Mouse (Mus musculus): ENCODE results near the gene Aldh16a1. TPM values are rescaled to one million over a fixed set of nuclear protein-coding genes. Genes with fewer than 3 reads are reported as not detected.

Aldh16a1 gene
- total and polyA plus RNA-seq, 3 experiments: 26.9 to 49.8 (median 45.1) TPM

- Histone ChIP-seq H3K4me1 (ENCODE audit: control insufficient read depth in 1 of 2, insufficient read depth in 2 of 2) (no peaks in the 10 kb centered on the region; a peak in 1 of 4 replicates), H3K79me2 (replicated peaks; ENCODE audit: control insufficient read depth, extremely low read depth, insufficient read depth, poor library complexity, severe bottlenecking) (no peaks in the 10 kb centered on the region), H3K4me3 (replicated peaks in 1 of 3; ENCODE audit: low read depth in 2 of 3, low read length in 2 of 3, poor library complexity in 1 of 3) (no peak overlapping the region), H3K27me3 (replicated peaks) (no peaks in the 10 kb centered on the region), H3K9me3 (replicated peaks; ENCODE audit: low read length) (no peaks in the 10 kb centered on the region), H3K4me2 (ENCODE audit: insufficient read depth, low read depth, poor library complexity, severe bottlenecking) (no peak overlapping the region), H3K9ac (ENCODE audit: insufficient read depth, low read depth) (no peak overlapping the region), H3K27ac (ENCODE audit: insufficient read depth, low read depth) (no peak overlapping the region), H3K36me3 (replicated peaks in 1 of 2; ENCODE audit: control insufficient read depth in 1 of 2, insufficient read depth in 1 of 2, low read length in 1 of 2) (no peaks in the 10 kb centered on the region)
- DNase-seq (ENCODE audit: extremely low read depth): no peak
- in situ Hi-C loops (cut with MboI; ENCODE audit: low pct_ligation_motif_present, low pct_unique_long_range_greater_than_20kb, low sequenced_read_pairs): no loop called here
- TF ChIP-seq EP300 (IDR thresholded peaks at IDR 0.05; ENCODE audit: low read length) (no peak), UBTF (IDR thresholded peaks at IDR 0.05; ENCODE audit: low read depth, low read length) (no peak), MAX (IDR thresholded peaks at IDR 0.05; ENCODE audit: low read length) (no peak), RAD21 (IDR thresholded peaks at IDR 0.05; ENCODE audit: low read depth, low read length) (no peak), USF1 (IDR thresholded peaks at IDR 0.05; ENCODE audit: low read depth, low read length) (no peak), POLR2AphosphoS2 (IDR thresholded peaks at IDR 0.05; ENCODE audit: low read depth, low read length) (no peak), SMC3 (IDR thresholded peaks at IDR 0.05; ENCODE audit: low read depth, low read length) (no peak), NELFE (IDR thresholded peaks at IDR 0.05; ENCODE audit: low read depth, low read length) (no peak), CHD2 (IDR thresholded peaks at IDR 0.05; ENCODE audit: low read length) (no peak), IRF4 (IDR thresholded peaks at IDR 0.05; ENCODE audit: low read depth, low read length) (no peak), E2F4 (IDR thresholded peaks at IDR 0.05; ENCODE audit: insufficient replicate concordance, low read depth, low read length) (no peak), MXI1 (IDR thresholded peaks at IDR 0.05; ENCODE audit: low read depth, low read length) (no peak), TCF12 (IDR thresholded peaks at IDR 0.05; ENCODE audit: low read depth, low read length) (no peak), PAX5 (IDR thresholded peaks at IDR 0.05; ENCODE audit: low read length) (no peak), ZNF384 (IDR thresholded peaks at IDR 0.05; ENCODE audit: low read depth, low read length) (no peak), NRF1 (IDR thresholded peaks at IDR 0.05; ENCODE audit: low read depth, low read length) (no peak)
- dilution Hi-C loops (cut with MboI; ENCODE audit: extremely low pct_ligation_motif_present, extremely low pct_unique_long_range_greater_than_20kb, low sequenced_read_pairs): no loop called here
Observed at GRCm38 (mm10) chr7:45107052-45107645, 47.2 kb downstream of the Aldh16a1 start.

- Histone ChIP-seq H3K9ac (ENCODE audit: insufficient read depth, low read depth) (no peak overlapping the region), H3K4me3 (replicated peaks in 1 of 3; ENCODE audit: low read depth in 2 of 3, low read length in 2 of 3, poor library complexity in 1 of 3) (no peak overlapping the region), H3K36me3 (replicated peaks in 1 of 2; ENCODE audit: control insufficient read depth in 1 of 2, insufficient read depth in 1 of 2, low read length in 1 of 2) (no peaks in the 10 kb centered on the region), H3K27ac (ENCODE audit: insufficient read depth, low read depth) (no peak overlapping the region), H3K9me3 (replicated peaks; ENCODE audit: low read length) (no peaks in the 10 kb centered on the region), H3K27me3 (replicated peaks) (no peaks in the 10 kb centered on the region), H3K4me1 (ENCODE audit: control insufficient read depth in 1 of 2, insufficient read depth in 2 of 2) (no peaks in the 10 kb centered on the region; a peak in 1 of 4 replicates), H3K79me2 (replicated peaks; ENCODE audit: control insufficient read depth, extremely low read depth, insufficient read depth, poor library complexity, severe bottlenecking) (no peaks in the 10 kb centered on the region), H3K4me2 (ENCODE audit: insufficient read depth, low read depth, poor library complexity, severe bottlenecking) (no peak overlapping the region)
- no peak for DNase-seq (ENCODE audit: extremely low read depth)
- dilution Hi-C loops (cut with MboI; ENCODE audit: extremely low pct_ligation_motif_present, extremely low pct_unique_long_range_greater_than_20kb, low sequenced_read_pairs): no loop called here
- in situ Hi-C loops (cut with MboI; ENCODE audit: low pct_ligation_motif_present, low pct_unique_long_range_greater_than_20kb, low sequenced_read_pairs): no loop called here
- no peak for TF ChIP-seq RCOR1 (conservative IDR thresholded peaks at IDR 0.05; ENCODE audit: low read depth, low read length)
- no peak for TF ChIP-seq RAD21 (IDR thresholded peaks at IDR 0.05; ENCODE audit: low read depth, low read length)
- TF ChIP-seq BHLHE40 (IDR thresholded peaks at IDR 0.05; ENCODE audit: low read depth, low read length): no peak
- TF ChIP-seq CHD2 (IDR thresholded peaks at IDR 0.05; ENCODE audit: low read length): no peak
- no peak for TF ChIP-seq MAFK (IDR thresholded peaks at IDR 0.05; ENCODE audit: insufficient replicate concordance, low read length)
- no peak for TF ChIP-seq GABPA (IDR thresholded peaks at IDR 0.05; ENCODE audit: insufficient replicate concordance, low read depth, low read length)
- no peak for TF ChIP-seq PAX5 (IDR thresholded peaks at IDR 0.05; ENCODE audit: low read length)
- TF ChIP-seq SIN3A (IDR thresholded peaks at IDR 0.05; ENCODE audit: low read length): no peak
- no peak for TF ChIP-seq IRF4 (IDR thresholded peaks at IDR 0.05; ENCODE audit: low read depth, low read length)
- no peak for TF ChIP-seq KAT2A (IDR thresholded peaks at IDR 0.05; ENCODE audit: insufficient replicate concordance, low read length)
- no peak for TF ChIP-seq E2F4 (IDR thresholded peaks at IDR 0.05; ENCODE audit: insufficient replicate concordance, low read depth, low read length)
- TF ChIP-seq POLR2AphosphoS2 (IDR thresholded peaks at IDR 0.05; ENCODE audit: low read depth, low read length): no peak
- TF ChIP-seq POLR2A (IDR thresholded peaks at IDR 0.05; ENCODE audit: low read depth, low read length): no peak
- TF ChIP-seq ELF1 (IDR thresholded peaks at IDR 0.05; ENCODE audit: low read depth, low read length): no peak
- TF ChIP-seq MAX (IDR thresholded peaks at IDR 0.05; ENCODE audit: low read length): no peak
- no peak for TF ChIP-seq ZNF384 (IDR thresholded peaks at IDR 0.05; ENCODE audit: low read depth, low read length)
- TF ChIP-seq MEF2A (IDR thresholded peaks at IDR 0.05; ENCODE audit: borderline replicate concordance, low read depth, low read length): no peak
- TF ChIP-seq USF2 (conservative IDR thresholded peaks at IDR 0.05; ENCODE audit: low read depth, low read length): no peak
Observed at GRCm38 (mm10) chr7:45106441-45106840, 47.9 kb downstream of the Aldh16a1 start.

All from CH12.LX (cell line).